Mouse (Mus musculus) ES-E14 (cell line): ENCODE results near the gene Mcrip1.
"Not testable (repeated sequence)": the region's sequence is repeated elsewhere in the genome, so short reads cannot be mapped to it uniquely, and the experiment has no call there.

ENCODE experiments used
- CHD2 ChIP-seq: IDR thresholded peaks from 2 replicates; pipeline ENCODE4 v1.6.1; 2014; ENCODE audit warnings: mild to moderate bottlenecking, low read depth, low read length, inconsistent platforms
- HCFC1 ChIP-seq: IDR thresholded peaks from 2 replicates; pipeline ENCODE4 v1.6.1; 2012; ENCODE audit warnings: low read length, inconsistent platforms, borderline replicate concordance; ENCODE audit not compliant: insufficient read depth
- ZC3H11A ChIP-seq: IDR thresholded peaks from 2 replicates; pipeline ENCODE4 v1.6.1; 2012; ENCODE audit warnings: low read depth, mild to moderate bottlenecking, inconsistent platforms, low read length, borderline replicate concordance

GRCm38 (mm10) chr11:120514262-120514661, 35.3 kb downstream of the Mcrip1 start:
- not testable (repeated sequence) for TF ChIP-seq ZC3H11A, CHD2, HCFC1
